Mouse (Mus musculus) liver, embryonic 14.5 days (tissue): ENCODE data around the gene Pigx.

Experiments
- CTCF ChIP-seq: IDR thresholded peaks from 2 replicates; pipeline ENCODE4 v1.5.1; 2016; ENCODE audit warnings: antibody characterized with exemption, low read depth, control low read depth
- EP300 ChIP-seq: IDR thresholded peaks from 2 replicates; pipeline ENCODE4 v1.6.1; 2016; ENCODE audit warnings: antibody characterized with exemption, low read depth

GRCm38 (mm10) chr16:32130190-32130826, 30.8 kb upstream of the Pigx start:
- TF ChIP-seq CTCF (no peak), EP300 (no peak)
